Mouse (Mus musculus): ENCODE measurements around the gene Tgfb3. TPM values are rescaled to one million over a fixed set of nuclear protein-coding genes. Genes with fewer than 3 reads are reported as not detected.

Tgfb3 gene
- polyA plus RNA-seq, 2 experiments, result 64.7 to 85.0 TPM

DNA sequence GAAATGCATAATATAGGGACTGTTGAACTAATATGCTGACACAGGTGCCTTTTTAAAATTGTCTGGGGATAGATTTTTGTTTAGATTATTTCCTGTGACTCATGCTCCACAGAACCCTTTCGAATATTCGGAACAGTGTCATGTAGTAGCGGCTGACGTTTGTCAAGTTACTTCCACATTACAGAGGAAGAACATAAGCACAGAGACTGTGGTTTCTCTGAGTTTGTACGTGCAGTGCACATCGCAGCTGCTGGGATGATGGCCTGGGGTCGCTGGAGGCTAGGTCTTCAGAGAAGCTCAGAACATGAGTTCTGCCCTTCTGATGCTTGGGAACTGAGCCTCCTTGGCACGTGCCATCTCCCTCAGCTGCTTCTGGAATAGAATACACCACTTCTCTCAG, 31.5 kb downstream of the Tgfb3 start:
- ATAC-seq (ENCODE audit: low FRiP score, low read depth) (no peak), DNase-seq (ENCODE audit: low spot score) (no peak)
- no peak overlapping the region for H3K4me3 ChIP-seq (replicated peaks; ENCODE audit: low read length)
- WGBS, result 72% methylated on average over 8 of the region's 8 CpGs
- H3K36me3 ChIP-seq (ENCODE audit: control insufficient read depth, insufficient read depth, low read length), result peaks cover 5% of the 10 kb centered on the region; the same call in 1 of the 2 replicates
- H3K4me2 ChIP-seq (replicated peaks; ENCODE audit: low read depth, low read length, severe bottlenecking), result no peak overlapping the region
- TF ChIP-seq POLR2A (IDR thresholded peaks at IDR 0.05; ENCODE audit: borderline replicate concordance, extremely low read depth, insufficient read depth, insufficient read length), result no peak
- H3K9me3 ChIP-seq (ENCODE audit: control insufficient read depth, low read length), result peaks cover 7% of the 10 kb centered on the region; the same call in 1 of the 2 replicates
- no peaks in the 10 kb centered on the region; the same call in 1 of the 2 replicates for H3K4me1 ChIP-seq (ENCODE audit: control insufficient read depth, insufficient read depth, low read length)
- H3K9ac ChIP-seq (ENCODE audit: low read depth, low read length, severe bottlenecking), result no peak overlapping the region
- H3K27ac ChIP-seq (replicated peaks; ENCODE audit: low read depth, low read length), result no peak overlapping the region
- no peaks in the 10 kb centered on the region for H3K27me3 ChIP-seq (ENCODE audit: control insufficient read depth, insufficient read depth, low read length)

DNA sequence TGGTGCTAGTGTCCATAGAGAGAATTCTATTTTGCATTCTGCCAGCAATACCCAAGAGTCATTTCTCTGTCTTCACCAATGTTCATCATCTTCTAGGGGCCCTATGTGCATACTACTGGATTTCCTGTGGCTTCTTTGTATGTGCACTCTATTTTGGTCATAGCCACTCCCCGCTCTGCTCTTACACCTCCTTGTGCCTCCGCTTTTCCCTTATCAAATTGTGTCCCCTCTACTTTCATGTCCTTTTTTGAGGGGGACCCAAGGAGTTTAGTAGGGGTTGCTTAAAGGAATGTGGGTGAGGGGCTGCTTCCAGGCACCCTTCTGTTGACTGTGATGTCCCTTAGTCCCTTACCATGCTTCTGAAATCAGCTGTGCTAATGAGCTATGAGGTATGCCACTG, 32.1 kb downstream of the Tgfb3 start:
- no peak overlapping the region for H3K27ac ChIP-seq (replicated peaks; ENCODE audit: low read depth, low read length)
- H3K9me3 ChIP-seq (ENCODE audit: control insufficient read depth, low read length), result peaks cover 7% of the 10 kb centered on the region; the same call in 1 of the 2 replicates
- H3K9ac ChIP-seq (ENCODE audit: low read depth, low read length, severe bottlenecking), result no peak overlapping the region
- no peak overlapping the region for H3K4me2 ChIP-seq (replicated peaks; ENCODE audit: low read depth, low read length, severe bottlenecking)
- ATAC-seq (ENCODE audit: low FRiP score, low read depth), result no peak
- 99% methylated on average over 2 of the region's 2 CpGs for WGBS
- H3K27me3 ChIP-seq (ENCODE audit: control insufficient read depth, insufficient read depth, low read length), result no peaks in the 10 kb centered on the region
- peaks cover 5% of the 10 kb centered on the region; the same call in 1 of the 2 replicates for H3K36me3 ChIP-seq (ENCODE audit: control insufficient read depth, insufficient read depth, low read length)
- TF ChIP-seq POLR2A (IDR thresholded peaks at IDR 0.05; ENCODE audit: borderline replicate concordance, extremely low read depth, insufficient read depth, insufficient read length), result no peak
- DNase-seq (ENCODE audit: low spot score), result no peak
- H3K4me1 ChIP-seq (ENCODE audit: control insufficient read depth, insufficient read depth, low read length), result no peaks in the 10 kb centered on the region; the same call in 1 of the 2 replicates
- H3K4me3 ChIP-seq (replicated peaks; ENCODE audit: low read length), result no peak overlapping the region

DNA sequence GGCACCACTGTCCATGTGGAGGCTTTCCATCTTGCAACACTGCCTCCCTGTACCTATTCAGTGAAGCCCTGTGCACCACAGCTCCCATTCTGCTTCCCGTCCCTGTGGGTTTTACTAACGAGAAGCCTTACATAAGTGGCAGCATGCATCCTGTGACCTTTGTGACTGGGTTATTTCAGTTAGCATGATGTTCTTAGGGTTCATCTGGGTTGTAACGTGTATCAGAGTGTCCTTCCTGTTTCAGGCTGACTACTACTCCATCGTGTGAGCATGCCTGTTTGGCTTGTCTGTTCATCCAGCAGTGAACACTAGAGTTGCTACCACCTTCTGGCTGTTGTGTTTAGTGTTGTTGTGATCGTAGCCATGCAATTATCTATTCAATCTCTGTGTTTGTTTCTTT, 32.7 kb downstream of the Tgfb3 start:
- WGBS, result 75% methylated on average over 5 of the region's 5 CpGs
- DNase-seq (ENCODE audit: low spot score), result no peak
- no peak overlapping the region for H3K27ac ChIP-seq (replicated peaks; ENCODE audit: low read depth, low read length)
- ATAC-seq (ENCODE audit: low FRiP score, low read depth), result no peak
- no peaks in the 10 kb centered on the region; the same call in 1 of the 2 replicates for H3K4me1 ChIP-seq (ENCODE audit: control insufficient read depth, insufficient read depth, low read length)
- H3K9ac ChIP-seq (ENCODE audit: low read depth, low read length, severe bottlenecking), result no peak overlapping the region
- H3K4me3 ChIP-seq (replicated peaks; ENCODE audit: low read length), result no peak overlapping the region
- peaks cover 7% of the 10 kb centered on the region; the same call in 1 of the 2 replicates for H3K9me3 ChIP-seq (ENCODE audit: control insufficient read depth, low read length)
- H3K4me2 ChIP-seq (replicated peaks; ENCODE audit: low read depth, low read length, severe bottlenecking), result no peak overlapping the region
- no peak for TF ChIP-seq POLR2A (IDR thresholded peaks at IDR 0.05; ENCODE audit: borderline replicate concordance, extremely low read depth, insufficient read depth, insufficient read length)
- no peaks in the 10 kb centered on the region for H3K27me3 ChIP-seq (ENCODE audit: control insufficient read depth, insufficient read depth, low read length)
- peaks cover 5% of the 10 kb centered on the region; the same call in 1 of the 2 replicates for H3K36me3 ChIP-seq (ENCODE audit: control insufficient read depth, insufficient read depth, low read length)

DNA sequence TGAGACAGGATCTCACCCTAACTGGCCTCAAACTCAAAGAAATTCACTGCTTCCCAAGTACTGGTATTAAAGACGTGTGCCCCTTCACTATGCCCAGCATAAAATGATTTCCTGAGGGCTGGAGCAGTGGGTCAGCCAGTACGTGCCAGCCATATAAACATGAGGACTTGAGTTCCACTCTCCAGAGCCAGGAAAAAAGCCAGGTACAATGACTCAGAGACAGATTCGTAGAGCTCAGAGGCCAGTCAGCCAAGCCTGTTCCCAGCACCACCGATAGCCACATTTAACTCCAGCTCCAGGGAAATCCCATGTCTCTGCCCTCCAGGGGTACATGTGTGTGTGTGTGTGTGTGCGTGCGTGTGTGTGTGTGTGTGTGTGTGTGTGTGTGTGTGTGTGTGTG, 39.1 kb downstream of the Tgfb3 start:
- ATAC-seq (ENCODE audit: low FRiP score, low read depth) (no peak), DNase-seq (ENCODE audit: low spot score) (no peak)
- Histone ChIP-seq H3K9me3 (ENCODE audit: control insufficient read depth, low read length) (peaks cover 7% of the 10 kb centered on the region; the same call in 1 of the 2 replicates), H3K4me2 (replicated peaks; ENCODE audit: low read depth, low read length, severe bottlenecking) (no peak overlapping the region), H3K27ac (replicated peaks; ENCODE audit: low read depth, low read length) (no peak overlapping the region), H3K36me3 (ENCODE audit: control insufficient read depth, insufficient read depth, low read length) (peaks cover 7% of the 10 kb centered on the region; the same call in 1 of the 2 replicates), H3K9ac (ENCODE audit: low read depth, low read length, severe bottlenecking) (no peak overlapping the region), H3K4me1 (ENCODE audit: control insufficient read depth, insufficient read depth, low read length) (peaks cover 25% of the 10 kb centered on the region), H3K27me3 (ENCODE audit: control insufficient read depth, insufficient read depth, low read length) (no peaks in the 10 kb centered on the region), H3K4me3 (replicated peaks; ENCODE audit: low read length) (no peak overlapping the region)
- TF ChIP-seq POLR2A (IDR thresholded peaks at IDR 0.05; ENCODE audit: borderline replicate concordance, extremely low read depth, insufficient read depth, insufficient read length), result no peak
- 85% methylated on average over 6 of the region's 6 CpGs for WGBS

DNA sequence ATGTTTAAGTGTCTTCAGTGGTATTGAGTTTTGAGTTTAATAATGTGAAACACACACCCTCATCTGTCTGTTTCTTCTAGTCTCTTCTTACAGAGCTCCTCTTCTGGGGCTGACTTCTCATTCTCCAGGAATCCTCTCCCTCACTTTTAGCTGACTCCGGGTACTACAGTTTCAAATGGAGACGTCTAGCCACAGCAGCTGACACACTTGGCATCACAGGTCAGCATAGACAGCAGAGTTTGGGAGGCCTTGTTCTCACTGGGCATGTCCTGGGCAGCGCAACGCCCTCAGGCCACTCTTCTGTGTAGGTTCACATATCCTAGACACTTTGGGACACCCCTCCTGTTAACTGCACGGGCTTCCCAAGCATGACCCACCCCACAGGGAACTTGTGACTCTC, 39.8 kb downstream of the Tgfb3 start:
- Histone ChIP-seq H3K9ac (ENCODE audit: low read depth, low read length, severe bottlenecking) (no peak overlapping the region), H3K27ac (replicated peaks; ENCODE audit: low read depth, low read length) (no peak overlapping the region), H3K4me1 (ENCODE audit: control insufficient read depth, insufficient read depth, low read length) (peaks cover 25% of the 10 kb centered on the region), H3K27me3 (ENCODE audit: control insufficient read depth, insufficient read depth, low read length) (no peaks in the 10 kb centered on the region), H3K36me3 (ENCODE audit: control insufficient read depth, insufficient read depth, low read length) (peaks cover 7% of the 10 kb centered on the region; the same call in 1 of the 2 replicates), H3K9me3 (ENCODE audit: control insufficient read depth, low read length) (peaks cover 7% of the 10 kb centered on the region; the same call in 1 of the 2 replicates), H3K4me3 (replicated peaks; ENCODE audit: low read length) (no peak overlapping the region), H3K4me2 (replicated peaks; ENCODE audit: low read depth, low read length, severe bottlenecking) (no peak overlapping the region)
- TF ChIP-seq POLR2A (IDR thresholded peaks at IDR 0.05; ENCODE audit: borderline replicate concordance, extremely low read depth, insufficient read depth, insufficient read length), result no peak
- ATAC-seq (ENCODE audit: low FRiP score, low read depth) (no peak), DNase-seq (ENCODE audit: low spot score) (no peak)
- 60% methylated on average over 5 of the region's 5 CpGs for WGBS
